Mouse (Mus musculus): ENCODE data around the gene Ndufc1. TPM values are rescaled to one million over a fixed set of nuclear protein-coding genes. Genes with fewer than 3 reads are reported as not detected.
"Not testable (repeated sequence)": the region's sequence is repeated elsewhere in the genome, so short reads cannot be mapped to it uniquely, and the experiment has no call there.

Gene Ndufc1
- polyA plus RNA-seq, 1 experiment from 2014 or later: 539 TPM

DNA sequence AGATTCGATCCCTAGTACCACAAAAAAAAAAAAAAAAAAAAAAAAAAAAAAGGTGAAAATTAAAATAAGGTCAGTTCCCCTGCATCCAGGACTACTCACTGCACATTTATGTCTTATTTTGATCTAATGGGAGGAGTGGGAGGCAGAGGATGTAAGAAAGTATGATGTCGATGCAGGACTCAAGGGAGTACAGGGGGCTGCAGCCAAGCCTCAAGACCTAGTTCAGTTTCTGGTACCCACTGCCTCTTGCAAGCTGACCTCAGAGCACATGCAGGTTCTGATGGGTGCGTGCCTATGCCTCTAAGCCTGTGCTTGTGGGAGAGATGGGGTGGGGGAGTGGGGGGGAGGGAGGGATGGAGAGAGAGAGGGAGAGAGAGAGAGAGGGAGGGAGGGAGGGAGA is 13.9 kb downstream of the Ndufc1 start:
- Histone ChIP-seq H3K9ac (no peak overlapping the region), H3K27ac (no peak overlapping the region), H3K4me1 (peaks cover 34% of the 10 kb centered on the region), H3K27me3 (replicated peaks) (peaks cover 55% of the 10 kb centered on the region), H3K4me3 (no peak overlapping the region), H3K4me2 (no peak overlapping the region), H3K36me3 (no peaks in the 10 kb centered on the region), H3K9me3 (replicated peaks) (no peaks in the 10 kb centered on the region)
- 69% methylated on average over 3 of the region's 3 CpGs for WGBS (ENCODE audit: insufficient replicate concordance)
- ATAC-seq: no peak

DNA sequence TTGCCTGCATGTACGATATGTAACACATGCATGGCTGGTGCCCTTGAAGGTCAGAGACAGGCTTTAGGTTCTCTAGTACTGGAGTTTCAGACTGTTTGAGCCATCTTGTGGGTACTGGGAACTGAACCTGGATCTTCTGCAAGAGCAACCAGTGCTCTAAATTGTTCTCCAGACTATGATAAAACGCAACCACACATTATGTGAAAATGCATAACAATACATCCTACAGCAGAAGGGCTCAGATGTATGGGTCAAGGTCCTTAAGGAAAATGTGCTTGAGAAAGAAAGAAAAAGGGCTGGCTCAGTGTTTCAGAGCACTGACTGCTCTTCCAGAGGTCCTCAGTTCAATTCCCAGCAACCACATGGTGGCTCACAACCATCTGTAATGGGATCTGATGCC is 15.1 kb downstream of the Ndufc1 start:
- Histone ChIP-seq H3K9me3 (replicated peaks) (no peaks in the 10 kb centered on the region), H3K9ac (no peak overlapping the region), H3K27ac (no peak overlapping the region), H3K27me3 (replicated peaks) (peaks cover 43% of the 10 kb centered on the region), H3K4me1 (peaks cover 36% of the 10 kb centered on the region), H3K36me3 (no peaks in the 10 kb centered on the region), H3K4me2 (no peak overlapping the region), H3K4me3 (no peak overlapping the region)
- 86% methylated on average over 2 of the region's 2 CpGs for WGBS (ENCODE audit: insufficient replicate concordance)
- ATAC-seq: no peak

DNA sequence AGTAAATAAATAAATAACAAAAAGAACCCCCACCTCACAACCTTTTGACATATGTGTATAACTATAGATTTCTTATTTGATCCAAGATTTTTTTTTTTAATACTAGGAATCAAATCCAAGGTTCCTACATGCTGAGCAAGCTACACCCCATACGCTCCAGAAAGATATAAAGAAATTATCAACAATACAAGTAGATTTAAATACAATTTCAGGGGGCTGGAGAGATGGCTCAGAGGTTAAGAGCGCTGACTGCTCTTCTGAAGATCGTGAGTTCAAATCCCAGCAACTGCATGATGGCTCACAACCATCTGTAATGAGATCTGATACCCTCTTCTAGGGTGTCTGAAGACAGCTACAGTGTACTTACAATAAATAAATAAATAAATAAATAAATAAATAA is 15.8 kb downstream of the Ndufc1 start:
- H3K4me2 ChIP-seq; H3K36me3 ChIP-seq; H3K9me3 ChIP-seq (replicated peaks); H3K27ac ChIP-seq; ATAC-seq; H3K4me3 ChIP-seq; H3K9ac ChIP-seq: not testable (repeated sequence)
- Histone ChIP-seq H3K27me3 (replicated peaks) (peaks cover 39% of the 10 kb centered on the region), H3K4me1 (peaks cover 39% of the 10 kb centered on the region)
- 85% methylated on average over 3 of the region's 3 CpGs for WGBS (ENCODE audit: insufficient replicate concordance)

DNA sequence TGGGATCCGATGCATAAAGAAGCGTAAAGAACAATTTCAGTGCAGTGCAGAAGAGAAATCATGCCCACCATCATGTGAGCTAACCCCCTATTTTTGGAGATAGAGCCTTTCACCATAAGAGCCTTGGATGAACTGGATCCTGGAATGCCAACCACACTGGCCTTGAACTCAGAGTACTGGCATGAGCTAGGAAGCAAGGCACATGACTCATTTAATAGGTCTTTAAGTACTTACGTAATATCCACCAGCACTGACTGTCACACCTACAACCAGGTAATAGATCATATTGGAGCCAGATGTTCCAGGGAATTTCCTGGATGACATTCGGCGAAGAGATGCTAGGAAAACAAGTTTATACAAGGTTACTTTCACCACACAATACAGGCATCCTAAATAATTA is 17.2 kb downstream of the Ndufc1 start:
- no peak overlapping the region for H3K9ac ChIP-seq
- H3K27ac ChIP-seq: no peak overlapping the region
- H3K36me3 ChIP-seq: no peaks in the 10 kb centered on the region
- no peak overlapping the region for H3K4me2 ChIP-seq
- H3K4me3 ChIP-seq: no peak overlapping the region
- peaks cover 38% of the 10 kb centered on the region for H3K27me3 ChIP-seq (replicated peaks)
- no peaks in the 10 kb centered on the region for H3K9me3 ChIP-seq (replicated peaks)
- H3K4me1 ChIP-seq: peaks cover 48% of the 10 kb centered on the region
- 87% methylated on average over 5 of the region's 5 CpGs for WGBS (ENCODE audit: insufficient replicate concordance)
- ATAC-seq: no peak

DNA sequence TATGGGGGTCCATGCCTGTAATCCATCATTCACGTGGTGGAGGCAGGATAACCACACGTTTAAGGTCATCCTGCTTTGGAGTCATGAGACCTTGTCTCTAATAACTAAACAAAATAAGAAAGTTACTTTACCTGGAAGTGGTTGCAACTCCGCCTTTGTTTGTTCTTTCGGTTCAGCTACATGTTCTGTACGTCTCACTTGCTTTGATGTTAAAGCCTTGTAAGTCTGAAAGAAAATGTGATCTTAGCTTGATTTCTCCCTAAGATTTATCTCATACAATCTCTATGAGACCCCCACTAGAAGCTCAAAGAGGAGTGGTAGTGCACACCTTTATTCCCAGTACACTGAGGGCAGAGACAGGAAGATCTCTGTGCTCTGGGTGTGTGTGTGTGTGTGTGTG is 17.7 kb downstream of the Ndufc1 start:
- Histone ChIP-seq H3K4me2 (no peak overlapping the region), H3K27me3 (replicated peaks) (peaks cover 35% of the 10 kb centered on the region), H3K36me3 (no peaks in the 10 kb centered on the region), H3K9ac (no peak overlapping the region), H3K4me1 (peaks cover 45% of the 10 kb centered on the region), H3K27ac (no peak overlapping the region), H3K9me3 (replicated peaks) (no peaks in the 10 kb centered on the region), H3K4me3 (no peak overlapping the region)
- WGBS (ENCODE audit: insufficient replicate concordance): 71% methylated on average over 5 of the region's 5 CpGs
- ATAC-seq: no peak

DNA sequence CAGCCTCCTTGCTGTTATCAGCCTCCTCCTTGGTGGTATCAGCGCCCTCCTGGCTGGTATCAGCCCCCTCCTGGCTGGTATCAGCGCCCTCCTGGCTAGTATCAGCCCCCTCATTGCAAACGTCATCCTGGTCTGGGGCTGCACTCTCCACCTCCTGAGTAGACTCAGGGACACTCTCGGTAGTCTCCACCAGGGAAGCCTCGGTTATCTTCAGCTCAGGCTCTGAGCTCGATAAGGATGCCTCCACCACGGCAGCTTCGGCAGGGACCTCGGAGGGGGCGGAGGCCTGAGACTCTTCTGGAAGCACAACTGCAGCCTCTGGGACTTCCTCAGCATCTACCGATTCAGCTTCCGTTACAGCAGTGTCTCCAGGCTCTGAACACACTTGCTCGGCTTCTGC is 19.9 kb downstream of the Ndufc1 start:
- Histone ChIP-seq H3K27ac (peak overlapping the region; percentile 72), H3K4me3 (peak overlapping the region; percentile 41), H3K27me3 (replicated peaks) (peaks cover 22% of the 10 kb centered on the region), H3K36me3 (no peaks in the 10 kb centered on the region), H3K9me3 (replicated peaks) (no peaks in the 10 kb centered on the region), H3K4me2 (peak overlapping the region; percentile 66), H3K4me1 (peaks cover 43% of the 10 kb centered on the region), H3K9ac (peak overlapping the region; percentile 40)
- ATAC-seq: peak; percentile 98
- WGBS (ENCODE audit: insufficient replicate concordance): under 1% methylated on average over 13 of the region's 13 CpGs

DNA sequence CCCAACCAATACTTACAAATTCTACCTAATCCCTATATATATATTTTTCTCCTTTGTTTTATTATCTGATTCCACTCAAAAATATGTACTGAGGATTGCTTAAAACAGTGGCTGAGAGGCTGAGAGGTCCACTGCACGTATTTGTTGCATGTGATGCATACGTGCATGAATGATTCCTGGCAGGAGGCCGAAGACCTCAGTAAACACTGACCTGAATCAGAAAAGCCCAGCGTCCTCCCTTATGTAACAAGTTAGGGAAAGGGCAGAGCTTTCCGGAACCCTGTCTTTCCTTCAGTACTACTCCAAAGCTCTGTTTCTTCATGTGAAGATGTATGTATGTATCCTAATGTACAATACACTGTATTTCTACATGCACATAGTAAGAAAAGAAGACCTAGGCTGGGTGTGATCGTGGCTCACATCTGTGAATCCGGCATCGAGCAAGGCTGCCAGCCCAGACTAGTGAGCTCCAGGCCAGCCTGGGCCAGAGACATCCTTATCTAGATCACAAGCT is 20.9 kb downstream of the Ndufc1 start:
- Histone ChIP-seq H3K4me3 (no peak overlapping the region), H3K9ac (peak overlapping the region; percentile 13; the same call in 1 of the 2 replicates), H3K27ac (peak overlapping the region; percentile 20; the same call in 1 of the 2 replicates), H3K9me3 (replicated peaks) (no peaks in the 10 kb centered on the region), H3K4me2 (peak overlapping the region; percentile 66), H3K4me1 (peaks cover 43% of the 10 kb centered on the region), H3K27me3 (replicated peaks) (peaks cover 18% of the 10 kb centered on the region), H3K36me3 (no peaks in the 10 kb centered on the region)
- no peak for ATAC-seq
- 48% methylated on average over 8 of the region's 8 CpGs for WGBS (ENCODE audit: insufficient replicate concordance)

DNA sequence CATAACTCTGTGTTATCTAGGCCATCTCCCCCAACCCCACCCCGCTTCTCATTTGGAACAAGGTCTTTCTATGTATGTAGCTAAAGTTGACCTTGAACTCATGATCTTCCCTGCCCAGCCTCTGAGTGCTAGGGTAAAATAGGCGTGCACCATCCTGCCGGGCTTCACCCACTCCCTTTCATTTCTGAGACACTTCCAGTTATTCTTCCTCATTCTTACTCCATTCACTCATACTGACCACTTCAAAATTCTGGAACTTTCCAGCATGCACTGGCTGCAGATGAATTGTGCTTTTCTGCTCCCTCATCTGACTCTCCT is 21.7 kb downstream of the Ndufc1 start:
- no peak overlapping the region for H3K4me2 ChIP-seq
- peaks cover 14% of the 10 kb centered on the region for H3K27me3 ChIP-seq (replicated peaks)
- H3K4me1 ChIP-seq: peaks cover 41% of the 10 kb centered on the region
- H3K9me3 ChIP-seq (replicated peaks): no peaks in the 10 kb centered on the region
- no peaks in the 10 kb centered on the region for H3K36me3 ChIP-seq
- H3K9ac ChIP-seq: no peak overlapping the region
- no peak overlapping the region for H3K4me3 ChIP-seq
- no peak for ATAC-seq
- H3K27ac ChIP-seq: no peak overlapping the region
- 60% methylated on average over 3 of the region's 3 CpGs for whole genome bisulfite sequencing (ENCODE audit: insufficient replicate concordance)

DNA sequence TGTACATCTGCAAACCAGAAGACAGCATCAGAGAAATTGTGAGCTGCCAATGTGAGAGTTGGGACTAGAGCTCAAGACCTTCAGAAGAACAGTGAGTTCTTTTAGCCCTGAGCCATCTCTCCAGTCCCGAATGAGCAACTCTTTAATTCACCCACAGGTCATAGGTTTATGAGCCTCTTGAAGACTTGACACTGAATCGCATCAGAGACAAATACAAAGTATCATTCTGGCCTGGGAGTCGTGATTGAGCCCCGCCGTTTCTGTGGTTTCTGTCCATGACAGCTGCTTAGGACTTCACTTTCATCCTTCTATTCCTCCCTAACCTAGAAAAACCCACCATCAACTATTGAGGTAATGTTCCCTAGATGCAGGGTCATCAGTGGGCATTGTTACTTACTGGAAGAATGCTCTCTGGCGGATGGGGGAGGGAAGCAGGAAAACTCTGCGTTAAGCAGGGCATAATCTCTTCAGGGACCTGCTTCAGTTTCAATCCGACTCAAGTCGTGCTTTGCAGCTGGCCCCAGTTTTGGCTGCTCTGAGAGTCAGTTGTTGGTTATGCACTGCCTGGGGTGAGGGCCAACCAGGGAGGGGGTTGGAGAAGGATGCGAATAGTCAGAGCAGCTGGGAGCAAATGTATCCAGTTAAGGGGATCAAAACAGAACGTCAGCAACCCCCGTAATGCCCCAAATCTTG is 22.2 kb downstream of the Ndufc1 start:
- no peak overlapping the region for H3K4me2 ChIP-seq
- no peak overlapping the region for H3K27ac ChIP-seq
- H3K9me3 ChIP-seq (replicated peaks): no peaks in the 10 kb centered on the region
- H3K27me3 ChIP-seq (replicated peaks): peaks cover 10% of the 10 kb centered on the region; the same call in 1 of the 2 replicates
- H3K36me3 ChIP-seq: no peaks in the 10 kb centered on the region
- WGBS (ENCODE audit: insufficient replicate concordance): 50% methylated on average over 12 of the region's 12 CpGs
- no peak overlapping the region for H3K9ac ChIP-seq
- peaks cover 41% of the 10 kb centered on the region for H3K4me1 ChIP-seq
- H3K4me3 ChIP-seq: no peak overlapping the region
- no peak for ATAC-seq

DNA sequence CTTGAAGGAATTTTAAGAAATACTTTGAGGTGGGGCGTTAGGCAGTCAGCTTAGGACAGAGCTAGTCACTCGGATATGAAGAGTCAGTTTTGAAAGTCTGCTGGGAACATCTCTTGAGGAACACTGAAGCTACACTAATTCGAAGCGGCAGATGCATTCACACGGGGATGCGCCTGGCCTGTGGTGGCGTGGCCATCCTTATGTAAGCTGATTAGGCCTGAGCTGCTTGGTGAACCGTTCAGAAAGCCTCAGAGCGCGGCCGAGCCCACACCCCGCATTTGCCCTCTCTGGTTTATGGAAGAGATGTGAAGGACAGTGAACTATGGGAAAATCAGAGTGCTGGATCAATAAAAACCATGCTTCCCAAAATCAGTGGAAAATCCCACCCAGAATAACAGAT is 25.4 kb downstream of the Ndufc1 start:
- 77% methylated on average over 12 of the region's 12 CpGs for WGBS (ENCODE audit: insufficient replicate concordance)
- H3K9me3 ChIP-seq (replicated peaks): no peaks in the 10 kb centered on the region
- peaks cover 38% of the 10 kb centered on the region for H3K4me1 ChIP-seq
- no peak overlapping the region for H3K27ac ChIP-seq
- 0 out of 2 replicates have a peak, but pooled peaks cover 6% of the 10 kb centered on the region for H3K27me3 ChIP-seq (replicated peaks)
- no peaks in the 10 kb centered on the region for H3K36me3 ChIP-seq
- no peak for ATAC-seq
- H3K4me3 ChIP-seq: no peak overlapping the region
- no peak overlapping the region for H3K9ac ChIP-seq
- no peak overlapping the region for H3K4me2 ChIP-seq

DNA sequence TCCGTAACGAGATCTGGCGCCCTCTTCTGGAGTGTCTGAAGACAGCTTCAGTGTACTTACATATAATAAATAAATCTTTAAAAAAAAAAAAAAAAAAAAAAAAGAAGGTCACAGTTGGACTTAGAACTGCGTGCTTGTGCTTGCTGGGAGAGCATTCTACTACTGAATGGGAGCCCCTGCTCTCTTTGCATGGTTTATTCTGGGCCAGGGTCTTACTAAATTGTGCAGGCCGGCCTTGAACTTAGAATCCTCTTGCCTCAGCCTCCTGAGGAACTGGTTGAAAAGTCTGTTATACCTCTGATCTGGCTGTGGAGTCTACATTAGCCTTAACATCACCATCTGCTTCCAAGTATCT is 28.2 kb downstream of the Ndufc1 start:
- no peaks in the 10 kb centered on the region for H3K9me3 ChIP-seq (replicated peaks)
- ATAC-seq: no peak
- no peak overlapping the region for H3K4me3 ChIP-seq
- H3K27me3 ChIP-seq (replicated peaks): no peaks in the 10 kb centered on the region
- H3K36me3 ChIP-seq: no peaks in the 10 kb centered on the region
- peaks cover 39% of the 10 kb centered on the region for H3K4me1 ChIP-seq
- no peak overlapping the region for H3K4me2 ChIP-seq
- H3K9ac ChIP-seq: no peak overlapping the region
- 61% methylated on average over 2 of the region's 5 CpGs for WGBS (ENCODE audit: insufficient replicate concordance)
- H3K27ac ChIP-seq: no peak overlapping the region

DNA sequence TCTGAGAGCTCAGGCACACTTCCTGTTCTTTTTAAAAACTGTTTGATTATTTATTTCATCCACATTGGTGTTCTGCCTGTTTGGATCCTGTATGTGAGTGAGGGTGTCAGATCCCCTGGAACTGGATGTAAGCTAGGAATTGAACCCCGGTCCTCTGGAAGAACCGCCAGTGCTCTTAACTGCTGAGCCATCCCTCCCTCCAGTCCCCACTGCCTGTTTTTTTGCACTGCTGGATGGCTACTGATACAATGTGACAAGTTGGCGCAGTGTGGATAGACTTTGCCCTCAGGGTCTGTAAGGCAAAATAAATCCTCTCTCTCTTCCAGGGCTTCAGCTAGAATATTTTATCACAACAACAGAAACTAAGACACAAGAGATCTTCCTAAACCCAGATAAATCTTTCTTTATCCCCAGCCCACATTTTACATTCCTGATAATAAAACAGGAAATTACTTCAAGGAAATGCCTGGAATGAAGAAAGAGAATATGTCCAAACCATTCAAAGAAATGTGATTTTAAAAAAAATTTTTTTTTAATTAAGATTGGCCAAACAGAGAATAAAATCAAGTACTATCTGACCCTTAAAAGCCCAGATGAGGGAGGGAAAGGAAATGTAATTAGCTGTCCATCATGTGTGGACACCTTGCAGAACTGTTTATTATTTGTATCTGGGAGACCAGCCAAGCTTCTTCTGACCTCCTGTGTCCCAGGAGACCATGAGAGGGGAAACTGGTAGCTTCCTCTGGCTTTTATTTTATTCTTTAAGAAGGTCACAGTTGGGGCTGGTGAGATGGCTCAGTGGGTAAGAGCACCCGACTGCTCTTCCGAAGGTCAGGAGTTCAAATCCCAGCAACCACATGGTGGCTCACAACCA is 28.8 kb downstream of the Ndufc1 start:
- H3K27me3 ChIP-seq (replicated peaks): no peaks in the 10 kb centered on the region
- H3K4me2 ChIP-seq: no peak overlapping the region
- H3K9me3 ChIP-seq (replicated peaks): no peaks in the 10 kb centered on the region
- H3K4me1 ChIP-seq: peaks cover 40% of the 10 kb centered on the region
- ATAC-seq: no peak
- WGBS (ENCODE audit: insufficient replicate concordance): 74% methylated on average over 5 of the region's 5 CpGs
- H3K36me3 ChIP-seq: no peaks in the 10 kb centered on the region
- no peak overlapping the region for H3K4me3 ChIP-seq
- H3K9ac ChIP-seq: no peak overlapping the region
- 0 out of 2 replicates have a peak overlapping the region, but pooled peaks have one; percentile 11 for H3K27ac ChIP-seq
